Mouse (Mus musculus) left cerebral cortex, postnatal 4 days (tissue): ENCODE data around the gene Mapkapk2. TPM values are rescaled to one million over a fixed set of nuclear protein-coding genes. Genes with fewer than 3 reads are reported as not detected.

ENCODE experiments used
- DNase-seq: peaks from one replicate; pipeline ENCODE4 v3.0.0-alpha.2; 2022
- intact Hi-C: fragments of 180-260 bp; cut with DNase I; formaldehyde crosslinking; loops from one replicate; pipeline ENCODE4 v1.15.1; 2025
- total RNA-seq, 2 experiments: library from RNA; stranded (reverse); gene quantifications; 2 replicates each; pipeline ENCODE4 v1.2.3; 2021

The Mapkapk2 gene
- total RNA-seq, 2 experiments from 2014 or later = 32.1 to 35.4 TPM

GRCm38 (mm10) chr1:131085957-131086739 lies 11.5 kb downstream of the Mapkapk2 start:
- no peak for DNase-seq
- intact Hi-C loops = no loop called here

DNA sequence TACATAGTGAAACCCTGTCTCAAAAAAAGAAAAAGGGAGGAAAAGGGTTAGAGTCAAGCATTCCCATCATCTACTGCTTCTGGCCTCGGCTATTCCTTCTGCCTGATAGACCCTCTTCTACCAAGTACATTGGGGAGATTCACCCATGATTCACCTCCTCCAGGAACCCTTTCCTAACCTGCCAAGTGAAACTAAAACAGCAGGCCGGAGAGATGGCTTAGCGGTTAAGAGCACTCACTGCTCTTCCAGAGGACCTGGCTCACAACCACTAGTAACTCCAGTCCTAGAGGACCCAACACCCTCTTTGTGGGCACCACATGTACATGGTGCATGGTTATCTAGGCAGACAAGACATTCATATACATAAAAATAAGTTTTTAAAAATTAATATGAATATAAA lies 12.4 kb downstream of the Mapkapk2 start:
- no peak for DNase-seq
- intact Hi-C loops = no loop called here

GRCm38 (mm10) chr1:131084289-131084688 lies 13.3 kb downstream of the Mapkapk2 start:
- no peak for DNase-seq
- intact Hi-C loops = no loop called here

GRCm38 (mm10) chr1:131083609-131084008 lies 14.0 kb downstream of the Mapkapk2 start:
- DNase-seq = no peak
- intact Hi-C loops = no loop called here

DNA sequence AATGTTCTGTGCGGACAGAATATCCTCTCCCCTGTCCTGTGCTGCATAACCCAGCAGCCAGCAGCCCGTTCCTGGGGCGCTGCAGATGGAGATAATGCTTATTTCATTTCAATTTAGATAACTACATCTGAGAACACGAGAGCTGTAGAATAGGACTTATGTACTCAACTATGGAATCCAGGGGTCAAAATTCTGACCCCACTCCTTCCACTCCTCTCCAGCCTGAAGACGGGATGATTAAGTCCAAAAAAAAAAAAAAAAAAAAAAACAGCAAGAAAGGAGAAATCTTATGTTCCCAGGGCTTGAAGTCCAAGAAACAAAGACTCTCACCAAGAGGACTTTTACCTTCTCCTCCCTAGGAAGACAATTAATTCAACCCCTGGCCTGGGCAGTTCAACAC lies 14.5 kb downstream of the Mapkapk2 start:
- intact Hi-C loops = no loop called here
- no peak for DNase-seq

DNA sequence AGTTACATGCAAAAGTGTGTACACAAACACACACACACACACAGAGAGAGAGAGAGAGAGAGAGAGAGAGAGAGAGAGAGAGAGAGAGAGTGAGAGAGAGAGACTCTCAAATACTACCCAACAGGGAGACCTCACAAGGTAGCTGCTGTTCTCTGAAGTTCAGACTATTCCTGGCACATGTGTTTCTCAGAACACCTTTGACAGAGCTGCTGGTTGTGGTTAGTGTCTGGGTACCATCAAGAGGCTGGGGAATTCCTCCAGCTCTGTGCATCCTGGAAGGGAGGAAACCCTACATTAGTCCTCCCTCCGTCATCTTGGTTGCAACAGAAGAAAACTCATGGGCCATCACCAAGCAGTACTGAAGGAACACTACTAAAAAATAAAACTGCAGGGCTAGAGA lies 16.9 kb downstream of the Mapkapk2 start:
- intact Hi-C loops = no loop called here
- no peak for DNase-seq

GRCm38 (mm10) chr1:131079762-131080161 lies 17.9 kb downstream of the Mapkapk2 start:
- intact Hi-C loops = no loop called here
- no peak for DNase-seq

GRCm38 (mm10) chr1:131078761-131079330 lies 18.8 kb downstream of the Mapkapk2 start:
- DNase-seq = peak; percentile 84
- intact Hi-C loops = no loop called here

DNA sequence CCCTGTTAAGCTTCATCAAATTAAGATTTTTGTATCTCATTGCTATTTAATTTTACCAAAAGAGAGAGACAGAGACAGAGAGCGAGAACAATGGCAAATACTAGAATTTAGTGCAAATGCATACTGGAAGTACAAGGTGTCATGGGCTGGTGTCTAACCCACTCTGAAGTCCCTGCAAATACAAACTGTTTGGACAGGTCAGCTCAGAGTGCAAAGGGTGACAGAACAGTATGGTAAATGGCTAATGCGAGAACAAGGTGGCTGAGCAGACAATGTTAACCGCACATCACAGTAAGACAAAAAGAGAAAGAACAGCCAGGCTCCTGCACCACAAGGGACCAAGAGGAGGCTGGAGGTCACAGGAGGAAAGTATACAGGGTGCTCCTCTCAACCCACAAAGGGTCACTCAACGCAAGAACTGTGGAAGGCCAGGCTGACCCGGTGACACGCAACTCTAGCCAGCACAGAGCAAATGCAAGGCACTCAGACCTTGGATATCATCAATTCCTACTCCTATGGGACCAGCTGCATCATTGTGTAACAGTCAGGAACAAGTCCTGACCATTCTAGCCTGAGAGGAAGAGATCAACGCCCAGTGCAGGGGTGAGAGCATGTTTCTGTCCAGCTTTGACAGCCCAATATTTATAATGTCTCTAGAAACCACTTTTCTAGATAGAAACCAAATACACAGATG lies 22.4 kb downstream of the Mapkapk2 start:
- no peak for DNase-seq
- intact Hi-C loops = no loop called here

GRCm38 (mm10) chr1:131074524-131074938 lies 23.1 kb downstream of the Mapkapk2 start:
- intact Hi-C loops = no loop called here
- DNase-seq = peak; percentile 80

DNA sequence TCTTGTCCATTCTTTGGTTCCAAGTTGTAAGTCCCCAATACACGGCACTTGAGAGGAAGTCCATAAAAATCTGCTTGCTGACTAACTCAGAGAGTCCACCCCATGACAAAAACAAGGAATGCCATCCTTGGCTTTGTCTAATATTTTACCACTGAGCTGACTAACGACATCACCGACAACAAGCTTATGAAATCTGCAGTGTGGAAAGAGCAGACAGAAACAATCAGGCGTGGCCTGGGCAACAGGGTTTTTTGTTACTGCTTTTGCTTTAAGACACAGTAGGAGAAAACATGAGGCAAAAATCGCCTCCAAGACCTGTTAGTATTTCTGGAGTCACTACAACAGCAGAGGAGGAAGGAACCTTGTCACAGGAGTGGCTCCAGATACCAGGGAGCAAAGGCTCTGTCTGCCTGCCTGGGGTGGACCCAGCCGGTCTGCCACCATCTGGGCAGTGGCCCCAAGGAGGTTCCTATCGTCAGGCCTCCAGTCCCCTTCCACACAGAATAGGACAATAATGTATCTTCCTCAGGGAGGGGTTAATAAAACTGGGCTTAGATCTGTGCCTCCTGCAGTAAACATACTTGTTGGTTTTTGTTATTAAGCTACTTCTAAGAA lies 25.1 kb downstream of the Mapkapk2 start:
- no peak for DNase-seq
- intact Hi-C loops = no loop called here

DNA sequence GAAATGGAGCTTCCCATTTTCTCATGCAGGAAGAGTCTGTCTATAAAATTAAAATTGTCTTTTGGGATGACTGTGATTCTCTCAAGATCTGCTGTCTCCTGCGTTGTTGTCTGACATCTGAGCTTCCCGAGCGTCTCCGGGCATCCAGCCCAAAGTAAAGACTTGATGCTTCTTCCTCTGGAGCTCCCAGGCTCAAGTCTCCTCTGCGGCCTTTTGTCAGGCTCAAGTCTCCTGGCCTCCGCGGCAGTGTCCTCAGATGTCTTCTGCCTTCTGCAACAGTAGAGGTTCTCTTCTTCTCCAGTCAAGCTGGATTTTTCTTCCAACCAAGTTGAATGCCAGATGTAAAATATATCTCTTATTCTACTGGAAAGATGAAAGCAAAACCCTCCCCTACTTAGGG lies 28.6 kb downstream of the Mapkapk2 start:
- intact Hi-C loops = no loop called here
- DNase-seq = no peak

GRCm38 (mm10) chr1:131068011-131068727 lies 29.5 kb downstream of the Mapkapk2 start:
- DNase-seq = no peak
- intact Hi-C loops = no loop called here

GRCm38 (mm10) chr1:131064202-131064601 lies 33.4 kb downstream of the Mapkapk2 start:
- intact Hi-C loops = no loop called here
- DNase-seq = no peak

- intact Hi-C loops = no loop called here
- DNase-seq = peak; percentile 38
These were observed 34.8 kb downstream of the Mapkapk2 start for GRCm38 (mm10) chr1:131062821-131063220.

GRCm38 (mm10) chr1:131061740-131062254 lies 35.8 kb downstream of the Mapkapk2 start:
- intact Hi-C loops = no loop called here
- DNase-seq = no peak

DNA sequence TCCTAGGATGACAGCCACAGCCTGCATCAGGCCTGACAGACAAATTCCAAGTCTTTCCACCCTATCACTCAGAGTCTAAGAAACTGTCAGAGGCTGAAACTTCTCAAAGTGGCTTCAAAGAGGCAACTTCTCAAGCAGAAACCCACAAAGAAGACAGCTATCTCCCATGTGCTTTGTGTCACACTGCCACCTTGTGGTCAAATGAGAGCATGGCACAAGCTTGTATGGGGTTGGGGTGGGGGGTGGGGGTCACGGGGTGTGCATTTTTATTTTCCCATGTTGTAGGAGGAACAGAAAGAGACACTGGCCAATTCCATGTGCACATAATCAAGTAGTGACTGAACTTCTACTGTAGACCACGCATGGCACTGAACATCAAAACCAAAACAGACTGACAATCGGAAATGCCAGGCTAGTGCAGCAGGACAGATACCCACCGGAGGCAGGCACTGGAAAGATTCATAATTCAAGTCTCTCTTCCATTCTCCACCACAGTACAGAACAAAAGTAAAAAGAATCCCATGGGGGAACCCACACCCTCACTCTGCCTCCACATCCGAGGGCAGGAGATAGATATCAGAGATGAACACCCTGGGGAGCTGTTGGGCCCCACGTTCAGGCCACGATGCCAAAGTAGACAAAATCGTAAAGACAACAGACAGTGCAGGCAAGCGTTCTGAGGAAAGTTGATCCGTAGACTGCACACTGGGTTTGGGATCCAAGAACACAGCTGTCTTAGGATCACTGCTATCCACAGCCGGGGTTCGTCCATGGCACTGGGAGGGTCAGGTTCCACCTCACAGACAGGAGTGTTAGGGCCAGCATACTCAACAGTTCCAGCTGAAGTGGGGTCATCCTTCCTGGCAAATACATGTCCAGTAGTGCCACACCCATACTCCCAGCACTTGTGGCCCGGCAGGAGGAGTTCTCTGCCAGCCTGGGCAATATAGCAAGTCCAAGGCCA lies 37.1 kb downstream of the Mapkapk2 start:
- intact Hi-C loops = no loop called here
- peak; percentile 44 for DNase-seq

- intact Hi-C loops = loop anchor here (5.0 to 10.0 kb wide), 3 partner anchors 273 to 515 kb away; partner anchors contain the start of genes Gm29427 and Yod1
- DNase-seq = no peak
These were observed 37.8 kb downstream of the Mapkapk2 start for GRCm38 (mm10) chr1:131059841-131060240.

DNA sequence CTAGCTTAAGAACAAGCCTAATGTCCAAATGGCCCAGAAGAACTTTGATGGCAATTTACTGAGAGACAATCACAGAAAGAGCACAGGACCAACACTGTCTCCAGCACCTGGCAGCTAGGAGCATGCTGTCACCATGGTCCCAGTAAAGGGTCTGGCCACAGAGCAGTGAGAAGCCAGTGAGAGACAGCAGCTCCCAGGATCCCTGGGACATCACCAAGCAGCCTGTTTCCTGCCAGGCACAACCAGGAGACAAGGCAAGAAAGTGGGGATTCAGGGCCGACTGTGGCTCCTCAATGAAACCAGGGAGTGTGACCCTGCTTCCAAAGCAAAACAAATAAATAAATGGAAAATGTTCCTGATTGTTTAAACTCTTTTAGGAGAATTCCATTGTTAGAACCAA lies 38.2 kb downstream of the Mapkapk2 start:
- intact Hi-C loops = loop anchor here (5.0 to 10.0 kb wide), 3 partner anchors 272 to 515 kb away; partner anchors contain the start of genes Gm29427 and Yod1
- DNase-seq = no peak
